Mouse (Mus musculus) ovary, postnatal 10 days (tissue): ENCODE results near the gene Gm43738.
"Not testable (repeated sequence)": the region's sequence is repeated elsewhere in the genome, so short reads cannot be mapped to it uniquely, and the experiment has no call there.

Experiments used
- DNase-seq: peaks from one replicate; pipeline ENCODE4 v3.0.0; 2022; ENCODE audit warnings: low spot score

Gene Gm43738

GRCm38 (mm10) chr3:89101812-89102494, 1.1 kb upstream of the Gm43738 start, which contains the start of gene Fdps:
TSS of gene Fdps (minus strand) at chr3:89101959.
- DNase-seq: peak; percentile 65

- no peak for DNase-seq
These were observed 536 bp upstream of the Gm43738 start for GRCm38 (mm10) chr3:89101459-89101811.

DNA sequence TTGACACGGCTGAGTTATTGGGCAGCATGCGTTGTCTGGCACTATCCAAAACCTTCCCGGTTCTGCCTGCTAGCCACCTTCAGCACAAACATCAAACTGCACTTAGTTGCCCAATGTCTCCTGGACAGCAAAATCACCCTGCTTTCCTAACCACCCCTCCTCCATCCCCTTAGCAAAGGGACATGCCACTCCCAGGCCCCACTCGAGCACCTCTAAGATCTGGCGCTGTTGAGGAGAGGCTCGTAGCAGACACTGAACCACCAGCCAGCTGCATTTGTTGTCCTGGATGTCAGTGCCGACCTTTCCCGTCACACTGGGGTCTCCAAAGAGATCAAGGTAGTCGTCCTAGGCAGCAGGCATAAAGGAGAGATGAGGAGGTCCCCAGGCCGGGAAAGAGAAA, 6.9 kb downstream of the Gm43738 start:
- DNase-seq: no peak

DNA sequence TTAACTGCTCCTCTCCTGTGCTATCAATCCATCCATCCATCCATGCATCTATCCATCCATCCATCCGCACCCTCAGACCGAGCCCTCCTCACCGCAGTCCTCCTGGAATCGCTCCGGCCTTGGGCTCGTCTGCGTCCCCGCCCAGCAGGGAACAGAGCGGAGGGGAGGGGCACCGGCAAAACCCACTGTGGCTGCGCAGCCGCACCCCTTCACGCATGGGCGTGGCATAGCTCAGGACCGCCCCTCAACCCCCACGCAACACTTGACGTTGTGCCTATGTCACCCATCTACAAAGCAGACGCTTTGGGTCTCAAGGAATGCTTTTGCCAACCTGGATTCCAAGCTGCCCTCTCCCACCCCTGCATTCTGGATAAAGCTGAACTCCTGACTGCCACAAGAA, 7.7 kb downstream of the Gm43738 start, which contains the start of gene Rusc1:
Gene Rusc1, minus strand, starts transcription at position 137 of the 400 bp plus-strand sequence.
- DNase-seq: peak; percentile 55

DNA sequence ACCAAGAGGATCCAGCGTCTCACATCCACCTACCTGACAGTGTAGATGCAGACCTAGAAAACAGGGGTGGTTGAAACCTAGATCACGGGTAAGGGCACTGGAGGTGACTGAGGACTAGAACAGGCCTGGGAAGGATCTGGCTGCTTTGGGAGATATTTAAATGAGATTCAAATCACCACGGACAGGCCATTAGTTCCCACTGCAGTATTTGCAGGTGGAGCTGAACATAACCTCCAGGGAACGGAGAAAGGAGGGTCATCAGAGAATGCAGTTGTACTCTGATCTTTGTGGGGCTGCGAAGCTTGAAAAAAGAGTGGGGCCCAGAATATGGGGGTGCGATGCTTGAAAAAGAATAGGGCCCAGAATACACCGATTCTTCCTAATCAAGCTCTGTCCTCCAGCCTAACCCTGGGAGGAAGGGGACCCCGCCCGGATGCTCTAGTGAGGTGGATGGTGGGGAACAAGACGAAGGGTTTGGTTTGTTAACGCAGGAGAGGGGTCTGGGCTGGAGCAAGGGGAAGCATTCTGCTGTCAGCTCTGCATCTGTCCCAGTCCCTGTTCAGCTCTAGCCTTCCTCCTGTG, 8.3 kb downstream of the Gm43738 start:
- no peak for DNase-seq

- no peak for DNase-seq
These were observed 8.9 kb downstream of the Gm43738 start for GRCm38 (mm10) chr3:89091811-89092508.

- peak; percentile 72 for DNase-seq
These were observed 9.9 kb downstream of the Gm43738 start for GRCm38 (mm10) chr3:89090694-89091655.

- peak; percentile 63 for DNase-seq
These were observed 10.9 kb downstream of the Gm43738 start for GRCm38 (mm10) chr3:89089882-89090591.

DNA sequence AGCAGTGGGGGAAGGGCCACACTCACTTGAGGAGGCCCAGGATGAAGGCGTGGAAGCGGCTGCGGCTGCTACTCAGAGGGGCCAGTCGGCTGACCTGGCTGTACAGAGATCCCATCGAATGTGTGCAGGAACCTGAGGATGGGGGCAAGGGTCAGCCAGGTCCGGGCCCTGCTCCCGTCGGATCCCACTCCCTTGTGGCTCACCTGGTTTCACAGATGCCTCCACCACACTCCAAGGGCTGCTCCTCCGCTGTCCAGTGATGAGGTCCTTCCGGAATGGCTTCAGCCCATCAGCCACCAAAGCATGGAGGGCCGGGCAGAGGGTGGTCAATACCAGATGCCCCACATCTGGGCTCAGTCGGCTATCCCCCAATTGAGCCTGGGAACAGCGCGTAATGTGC, 11.9 kb downstream of the Gm43738 start:
- no peak for DNase-seq

DNA sequence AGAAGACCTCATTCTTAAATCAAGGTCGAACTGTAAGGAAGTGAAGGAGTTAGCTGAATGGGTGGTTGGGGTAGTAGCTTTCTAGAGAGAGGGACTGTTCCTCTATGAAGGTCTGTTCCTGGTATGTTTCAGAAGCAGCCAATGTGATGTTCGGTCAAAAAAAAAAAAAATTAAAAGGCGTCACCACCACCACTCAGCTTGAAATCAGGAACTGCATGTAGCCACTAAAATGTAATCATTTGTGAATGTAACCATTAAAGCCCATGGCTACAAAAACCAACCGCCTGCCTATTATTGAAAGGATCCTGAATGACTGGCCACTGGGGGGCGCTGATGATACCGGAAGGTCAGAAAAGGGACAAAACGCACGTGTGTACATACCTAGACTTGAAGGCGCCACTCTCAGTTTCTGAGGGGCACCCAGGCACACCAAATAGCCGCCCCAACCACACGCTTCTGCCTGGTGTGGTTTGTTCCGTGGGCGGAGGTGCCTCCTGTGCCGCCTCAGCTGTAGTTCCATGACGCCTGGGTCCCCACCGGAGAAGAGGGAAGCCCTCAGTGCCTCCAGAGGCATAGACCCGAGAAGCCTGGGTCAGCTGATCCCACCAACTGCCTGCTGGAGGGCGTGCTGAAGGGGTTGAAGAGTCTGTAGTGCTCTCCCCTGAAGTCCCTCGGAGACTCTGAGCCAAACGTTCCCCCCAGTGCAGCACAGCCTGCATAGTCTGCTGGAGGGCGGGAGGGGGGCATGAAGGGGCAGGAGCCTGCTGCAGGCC, 13.4 kb downstream of the Gm43738 start:
- peak; percentile 45 for DNase-seq

GRCm38 (mm10) chr3:89084654-89085190, 16.2 kb downstream of the Gm43738 start:
- DNase-seq: no peak

DNA sequence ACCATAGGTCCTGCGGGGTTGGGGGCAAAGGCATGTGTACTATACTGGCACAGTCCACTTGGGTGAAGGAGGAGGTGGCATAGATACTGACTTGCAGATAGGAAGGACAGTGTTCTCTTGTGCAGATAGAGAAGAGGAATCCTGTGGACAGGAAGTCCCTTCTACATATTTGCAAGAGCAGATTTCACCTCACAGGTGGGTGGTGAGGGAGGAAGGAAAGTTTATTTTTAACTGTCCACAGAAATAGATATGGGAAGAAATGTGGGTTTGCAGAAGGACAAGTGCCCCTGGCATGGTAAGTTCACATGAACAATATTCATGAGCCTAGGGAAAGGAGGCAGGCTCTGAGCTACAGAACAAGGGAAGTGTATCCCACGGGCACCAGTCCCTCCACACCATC, 16.8 kb downstream of the Gm43738 start:
- no peak for DNase-seq

DNA sequence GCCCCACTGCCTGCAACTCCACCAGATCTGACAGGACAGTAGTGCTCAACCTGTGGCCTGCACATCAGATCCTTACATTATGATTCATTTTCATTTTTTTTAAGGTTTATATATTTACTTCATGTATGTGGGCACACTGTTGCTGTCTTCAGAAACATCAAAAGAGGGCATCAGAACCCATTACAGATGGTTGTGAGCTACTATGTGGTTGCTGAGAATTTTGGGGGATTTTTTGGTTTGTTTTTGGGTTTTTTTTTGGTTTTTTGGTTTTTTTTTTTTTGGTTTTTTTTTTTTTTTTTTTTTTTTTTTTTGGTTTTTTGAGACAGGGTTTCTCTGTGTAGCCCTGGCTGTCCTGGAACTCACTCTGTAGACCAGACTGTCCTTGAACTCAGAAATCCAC, 18.6 kb downstream of the Gm43738 start:
- not testable (repeated sequence) for DNase-seq

- DNase-seq: no peak
These were observed 23.5 kb downstream of the Gm43738 start for GRCm38 (mm10) chr3:89077383-89077782.

- no peak for DNase-seq
These were observed 33.6 kb downstream of the Gm43738 start for GRCm38 (mm10) chr3:89067265-89067664.

- no peak for DNase-seq
These were observed 39.2 kb downstream of the Gm43738 start for GRCm38 (mm10) chr3:89061696-89062095.

- DNase-seq: no peak
These were observed 42.1 kb downstream of the Gm43738 start for GRCm38 (mm10) chr3:89058783-89059182.

- DNase-seq: no peak
These were observed 42.5 kb downstream of the Gm43738 start for GRCm38 (mm10) chr3:89058361-89058760.

- DNase-seq: no peak
These were observed 57.5 kb downstream of the Gm43738 start for GRCm38 (mm10) chr3:89043359-89043758.
